Mouse (Mus musculus): ENCODE results near the gene Lyzl4.

Lyzl4 gene

GRCm38 (mm10) chr9:121528605-121529357, 113.1 kb downstream of the Lyzl4 start:
- DNase-seq (ENCODE audit: low read depth, low spot score), result no peak
